29 mouse cellular contexts compared by ENCODE assay signal in genomic region chr6:112517572-112517971, GRCm38 (mm10). TPM values are rescaled to one million over a fixed set of nuclear protein-coding genes. Genes with fewer than 3 reads are reported as not detected.
"Had no signal": no experiment of that assay in that cellular context is flagged by ENCODE, and none has a peak within 500 bp of the region (broad histone marks: within the 10 kb centered on the region; RNA-seq: fewer than 3 reads in every experiment).

No protein-coding gene starts in this region.

- H3K4me3 ChIP-seq: embryonic facial prominence, embryonic 10.5 days; embryonic facial prominence, embryonic 12.5 days; embryonic facial prominence, embryonic 13.5 days; embryonic facial prominence, embryonic 15.5 days; erythroblast, embryonic 14.5 days; forebrain, embryonic 12.5 days; forebrain, embryonic 13.5 days; forebrain, embryonic 15.5 days; gastrocnemius, adult 2 months; heart, adult 2 months; heart, embryonic 10.5 days; heart, embryonic 12.5 days had no signal

- ATAC-seq: forebrain, embryonic 13.5 days; forebrain, embryonic 14.5 days; forebrain, embryonic 15.5 days; forebrain, postnatal 0 days had no signal

- H3K27ac ChIP-seq: embryonic facial prominence, embryonic 10.5 days; embryonic facial prominence, embryonic 12.5 days; embryonic facial prominence, embryonic 13.5 days; embryonic facial prominence, embryonic 15.5 days; forebrain, embryonic 12.5 days; forebrain, embryonic 13.5 days; forebrain, embryonic 15.5 days; gastrocnemius, adult 2 months; heart, adult 2 months; heart, embryonic 10.5 days had no signal

- H3K4me2 ChIP-seq: embryonic facial prominence, embryonic 12.5 days; embryonic facial prominence, embryonic 13.5 days; embryonic facial prominence, embryonic 15.5 days; forebrain, embryonic 12.5 days; forebrain, embryonic 13.5 days; forebrain, embryonic 15.5 days; heart, embryonic 11.5 days; heart, embryonic 12.5 days had no signal

- H3K36me3 ChIP-seq: embryonic facial prominence, embryonic 10.5 days; embryonic facial prominence, embryonic 12.5 days; embryonic facial prominence, embryonic 13.5 days; embryonic facial prominence, embryonic 15.5 days; forebrain, embryonic 12.5 days; forebrain, embryonic 15.5 days; heart, embryonic 10.5 days; heart, embryonic 12.5 days had no signal

- DNase-seq: cerebellum, adult 8-10 months; cerebellum, adult 9-10 months; cerebellum, adult 9-11 months; cerebellum, postnatal 10 days; cerebellum, postnatal 14 days; cerebellum, postnatal 25 days; cerebellum, postnatal 36 days; embryo, embryonic 11 days; forebrain, postnatal 0 days; gastrocnemius, adult 2 months; gastrocnemius, postnatal 10 days; gastrocnemius, postnatal 14 days; gastrocnemius, postnatal 25 days; gastrocnemius, postnatal 36 days; heart, adult 18-20 months; heart, adult 2 months had no signal

- H3K27me3 ChIP-seq: embryonic facial prominence, embryonic 12.5 days; embryonic facial prominence, embryonic 13.5 days; embryonic facial prominence, embryonic 15.5 days; forebrain, embryonic 13.5 days; forebrain, embryonic 15.5 days had no signal

- H3K9me3 ChIP-seq: embryonic facial prominence, embryonic 10.5 days; embryonic facial prominence, embryonic 12.5 days; embryonic facial prominence, embryonic 13.5 days; embryonic facial prominence, embryonic 15.5 days; forebrain, embryonic 12.5 days; forebrain, embryonic 13.5 days; forebrain, embryonic 15.5 days; heart, embryonic 10.5 days; heart, embryonic 12.5 days had no signal

- H3K9ac ChIP-seq: embryonic facial prominence, embryonic 12.5 days; embryonic facial prominence, embryonic 13.5 days; embryonic facial prominence, embryonic 15.5 days; forebrain, embryonic 12.5 days; forebrain, embryonic 13.5 days; forebrain, embryonic 15.5 days; forebrain, postnatal 0 days; heart, embryonic 12.5 days had no signal

- H3K4me1 ChIP-seq: embryonic facial prominence, embryonic 13.5 days; embryonic facial prominence, embryonic 15.5 days; heart, embryonic 10.5 days; heart, embryonic 12.5 days had no signal

RNA-seq across cellular contexts. Expression of gene Oxtr, which starts 27.8 kb away (rescaled TPM):
- polyA plus RNA-seq: erythroblast, embryonic 14.5 days had no signal

RNA-seq across cellular contexts. Expression of gene Cav3, which starts 58.3 kb away (rescaled TPM):
- polyA plus RNA-seq: embryonic facial prominence, embryonic 10.5 days; erythroblast, embryonic 14.5 days; forebrain, embryonic 11.5 days; forebrain, embryonic 13.5 days; forebrain, embryonic 14.5 days; forebrain, embryonic 15.5 days had no signal
